Mouse (Mus musculus): ENCODE results near the gene Ces1g.

Gene Ces1g

GRCm38 (mm10) chr8:93337207-93337606 lies at the start of gene Ces1g:
Ces1g (minus strand) TSS chr8:93337308.
- DNase-seq, result no peak

- DNase-seq, result no peak
These were observed 42.5 kb upstream of the Ces1g start, which contains the start of gene Ces1h for GRCm38 (mm10) chr8:93379625-93380024. Ces1h (minus strand) TSS chr8:93379725.

DNA sequence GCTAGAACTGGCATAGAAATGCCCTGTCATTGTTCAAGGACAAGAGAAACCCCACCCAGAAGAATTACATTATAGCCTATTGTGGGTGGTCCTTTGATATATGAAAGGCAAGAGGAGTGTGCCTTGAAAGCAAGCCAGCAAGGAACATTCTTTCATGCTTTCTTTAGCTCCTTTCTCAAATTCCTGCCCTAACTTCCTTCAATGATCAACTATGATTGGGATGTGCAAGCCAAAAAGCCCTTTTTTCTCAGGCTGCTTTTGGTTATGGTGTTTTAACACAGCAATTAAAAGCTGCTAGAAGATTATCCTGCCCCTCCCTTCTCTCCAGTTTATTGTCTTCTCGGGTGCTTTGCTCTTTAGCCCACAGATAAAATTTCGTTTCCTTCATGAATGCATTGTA lies 32.4 kb upstream of the Ces1g start:
- no peak for DNase-seq

DNA sequence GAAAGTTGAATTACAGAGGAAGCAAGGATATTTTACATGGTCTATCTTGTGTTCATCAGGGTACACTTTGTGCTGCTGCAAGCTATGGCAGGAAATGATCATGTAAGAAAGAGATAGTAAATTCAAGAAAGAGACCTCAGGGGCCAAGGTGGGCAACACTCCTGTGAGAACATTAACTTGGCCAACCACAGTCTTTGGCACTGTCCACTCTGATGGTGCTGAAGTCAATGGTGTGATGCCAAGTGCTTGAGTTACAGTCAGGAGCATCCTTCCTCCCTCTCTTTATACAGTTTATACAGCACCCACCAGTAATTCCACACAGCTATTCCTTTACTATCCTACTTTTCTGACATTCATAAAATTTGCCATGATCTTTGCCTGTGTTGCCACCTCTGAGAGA lies 23.0 kb upstream of the Ces1g start:
- DNase-seq, result no peak

GRCm38 (mm10) chr8:93339531-93339930 lies 2.4 kb upstream of the Ces1g start:
- no peak for DNase-seq

GRCm38 (mm10) chr8:93332703-93333102 lies 4.4 kb downstream of the Ces1g start:
- DNase-seq, result no peak

GRCm38 (mm10) chr8:93331151-93331550 lies 6.0 kb downstream of the Ces1g start:
- DNase-seq, result no peak

GRCm38 (mm10) chr8:93325123-93325522 lies 12.0 kb downstream of the Ces1g start:
- DNase-seq, result no peak

GRCm38 (mm10) chr8:93317031-93317430 lies 20.1 kb downstream of the Ces1g start:
- no peak for DNase-seq

DNA sequence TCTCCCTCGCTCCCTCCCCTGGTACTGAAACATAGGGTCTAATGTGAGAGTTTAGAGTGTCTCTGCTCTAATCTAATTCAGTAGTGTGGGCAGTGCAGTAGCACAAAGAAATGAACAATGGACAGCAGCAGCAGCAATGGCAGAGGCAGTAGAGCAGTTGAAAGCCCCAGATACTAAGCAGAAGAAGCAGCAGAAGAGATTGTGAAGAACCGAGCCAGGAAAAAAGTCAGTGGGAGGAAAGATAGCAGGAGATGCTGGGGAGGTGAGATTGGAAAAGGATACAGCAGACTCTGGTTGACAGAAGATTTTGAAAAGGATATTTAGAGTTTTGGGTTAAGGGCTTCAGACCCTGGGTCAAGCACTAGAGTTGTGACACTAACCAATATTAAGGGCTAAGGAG lies 21.6 kb downstream of the Ces1g start:
- no peak for DNase-seq

GRCm38 (mm10) chr8:93283896-93284295 lies 53.2 kb downstream of the Ces1g start:
- no peak for DNase-seq

DNA sequence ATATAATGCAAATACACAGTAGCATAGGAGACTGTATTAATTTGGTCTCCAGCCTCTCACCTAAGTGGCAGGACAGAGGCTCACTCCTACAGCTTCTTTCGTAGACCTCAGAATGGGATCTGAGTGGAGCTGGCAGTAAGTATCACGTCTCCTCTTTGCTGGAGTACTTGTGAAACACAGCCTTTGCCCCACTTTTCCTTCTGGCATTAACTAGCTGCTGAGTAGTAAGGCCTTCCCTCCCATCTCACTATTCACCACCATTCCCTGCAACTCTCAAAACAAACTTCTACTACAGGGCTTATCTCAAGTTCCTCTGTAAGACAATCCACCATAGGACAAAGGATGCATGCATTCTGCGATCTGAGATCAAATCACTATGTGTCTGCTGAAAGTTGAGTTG lies 54.8 kb downstream of the Ces1g start:
- DNase-seq, result no peak

DNA sequence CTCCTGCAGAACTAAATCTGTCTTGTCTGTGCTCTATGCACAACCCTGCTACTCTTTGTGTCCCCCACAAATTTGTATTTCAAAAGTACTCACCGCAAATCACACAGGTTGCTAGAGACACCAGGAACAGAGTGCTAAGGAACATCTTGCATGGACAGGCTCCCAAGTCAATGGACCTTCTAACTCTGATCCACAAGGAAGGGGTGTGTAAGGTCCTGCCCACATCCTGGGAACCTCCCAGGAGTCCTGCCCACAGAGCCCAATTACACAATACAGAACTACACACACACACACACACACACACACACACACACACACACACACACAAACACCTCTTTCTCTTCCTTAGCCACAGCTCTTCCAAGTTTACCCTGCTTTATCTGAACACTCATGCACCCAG lies 57.6 kb downstream of the Ces1g start, which contains the start of gene Ces1f:
Gene Ces1f, minus strand, starts transcription at position 192 of the 400 bp plus-strand sequence.
- DNase-seq, result no peak

- no peak for DNase-seq
These were observed 58.8 kb downstream of the Ces1g start for GRCm38 (mm10) chr8:93278176-93278805.

GRCm38 (mm10) chr8:93274609-93275008 lies 62.5 kb downstream of the Ces1g start:
- no peak for DNase-seq

GRCm38 (mm10) chr8:93273321-93273720 lies 63.8 kb downstream of the Ces1g start:
- no peak for DNase-seq

GRCm38 (mm10) chr8:93272686-93273085 lies 64.4 kb downstream of the Ces1g start:
- DNase-seq, result no peak

GRCm38 (mm10) chr8:93261436-93261835 lies 75.7 kb downstream of the Ces1g start:
- no peak for DNase-seq

DNA sequence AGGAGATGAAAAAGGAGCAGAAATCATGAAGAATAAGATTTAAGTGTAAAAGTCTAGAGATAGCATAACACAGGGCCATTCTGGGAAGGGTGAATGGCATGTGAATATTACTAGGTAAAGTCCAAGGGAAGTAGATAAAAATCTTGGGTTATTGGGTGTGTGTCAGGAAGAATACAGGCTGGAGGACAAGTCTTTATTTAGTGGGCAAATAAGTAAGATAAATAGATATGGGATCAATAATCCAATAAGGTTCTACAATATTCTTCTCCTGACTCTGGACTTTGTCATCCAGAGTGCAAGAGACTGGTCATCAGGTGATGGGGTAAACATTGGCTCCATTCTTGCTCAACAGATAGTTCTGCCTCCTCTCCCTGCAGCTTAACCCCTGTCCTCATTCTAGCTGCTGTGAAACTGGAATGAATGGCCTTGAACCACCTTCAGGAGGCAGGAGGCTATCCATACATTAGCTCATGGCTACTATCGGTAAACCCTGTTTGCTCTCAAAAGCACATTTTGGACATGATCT lies 84.6 kb downstream of the Ces1g start:
- DNase-seq, result no peak

All from right cerebral cortex, postnatal 14 days (tissue).